Mouse (Mus musculus) adrenal gland, adult 8-10 months (tissue): Measurements from ENCODE around the gene Zfp37. TPM values are rescaled to one million over a fixed set of nuclear protein-coding genes. Genes with fewer than 3 reads are reported as not detected.
A peak's percentile ranks its signal among the peaks of the same experiment; 100 is the strongest.
"Not testable (repeated sequence)": the region's sequence is repeated elsewhere in the genome, so short reads cannot be mapped to it uniquely, and the experiment has no call there.

Experiments used
- DNase-seq: peaks from one replicate; pipeline ENCODE4 v3.0.0; 2022
- total RNA-seq, 4 experiments: library from RNA; stranded (reverse); gene quantifications; 2 replicates each; pipeline ENCODE4 v1.2.4; 2022

The Zfp37 gene
- total RNA-seq, 4 experiments from 2014 or later, result 7.0 to 10.9 (median 9.2) TPM

GRCm38 (mm10) chr4:62208696-62209380, 22.0 kb downstream of the Zfp37 start:
- DNase-seq, result no peak

DNA sequence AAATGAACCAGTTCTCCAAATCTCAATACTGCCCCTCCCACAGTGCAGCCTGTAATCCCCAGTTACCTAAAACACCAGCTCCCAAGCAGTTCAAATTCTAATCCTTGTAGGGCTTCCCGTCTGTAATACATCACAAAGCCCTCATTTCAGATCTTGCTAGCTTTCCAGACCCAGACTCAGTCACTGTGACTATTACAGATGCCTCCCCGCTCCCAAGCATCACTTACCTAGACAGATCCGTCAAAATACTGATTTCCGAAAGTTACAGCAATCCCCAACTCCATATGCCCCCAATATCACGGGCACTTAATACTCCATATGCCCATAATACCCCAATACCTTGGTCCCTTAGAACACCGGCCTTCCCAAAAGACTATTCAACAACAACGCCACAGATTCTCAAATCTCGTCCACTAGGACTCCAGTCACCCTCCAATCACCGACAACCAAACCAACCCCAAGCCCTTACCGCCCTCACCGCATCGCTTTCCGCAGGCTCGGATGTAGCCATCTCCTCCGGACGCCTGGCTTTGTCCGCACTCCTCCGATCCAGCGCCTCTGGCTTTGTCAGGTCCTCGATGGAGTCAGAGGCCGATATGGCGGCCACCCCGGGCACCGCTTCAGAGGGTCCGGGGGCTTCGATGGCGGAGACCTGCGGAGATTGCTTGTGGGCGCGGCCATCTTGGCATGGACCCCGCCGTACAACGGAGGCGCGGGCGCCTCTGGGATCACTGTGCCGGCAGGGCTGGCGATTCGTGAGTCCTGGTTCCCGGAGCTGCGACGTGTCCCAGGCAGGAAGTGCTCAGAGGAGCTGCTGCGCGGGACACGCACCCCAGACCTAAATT, 22.8 kb downstream of the Zfp37 start:
- peak; percentile 86 for DNase-seq

DNA sequence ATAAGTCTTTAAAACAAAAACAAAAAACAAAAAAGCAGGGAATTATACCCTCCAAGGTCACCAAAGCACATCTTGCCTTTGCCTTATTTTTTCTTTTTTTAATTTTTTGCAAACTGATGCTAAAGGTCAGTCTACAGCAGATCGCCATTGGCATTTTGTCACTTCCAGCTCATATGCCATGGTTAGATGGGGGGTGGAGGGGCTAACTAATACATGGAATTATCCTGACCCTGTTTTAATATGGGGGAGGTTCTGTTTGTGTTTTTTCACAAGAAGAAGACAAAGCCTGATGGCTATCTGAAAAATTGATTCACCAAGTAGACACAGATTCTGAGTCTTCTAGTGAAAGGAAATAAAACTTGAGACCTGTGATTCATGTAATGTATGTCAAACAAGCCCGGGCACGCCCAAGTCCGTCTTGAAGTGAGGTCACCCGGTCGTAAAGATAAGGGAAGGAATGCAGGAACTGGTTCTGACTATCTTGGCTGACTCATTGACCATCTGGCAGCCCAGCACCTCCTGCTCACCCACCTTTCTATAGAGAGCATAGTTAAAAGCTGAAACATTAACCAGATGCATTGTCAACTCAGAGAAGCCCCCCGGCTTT, 30.8 kb downstream of the Zfp37 start:
- no peak for DNase-seq

GRCm38 (mm10) chr4:62188778-62189177, 42.1 kb downstream of the Zfp37 start:
- DNase-seq, result no peak

DNA sequence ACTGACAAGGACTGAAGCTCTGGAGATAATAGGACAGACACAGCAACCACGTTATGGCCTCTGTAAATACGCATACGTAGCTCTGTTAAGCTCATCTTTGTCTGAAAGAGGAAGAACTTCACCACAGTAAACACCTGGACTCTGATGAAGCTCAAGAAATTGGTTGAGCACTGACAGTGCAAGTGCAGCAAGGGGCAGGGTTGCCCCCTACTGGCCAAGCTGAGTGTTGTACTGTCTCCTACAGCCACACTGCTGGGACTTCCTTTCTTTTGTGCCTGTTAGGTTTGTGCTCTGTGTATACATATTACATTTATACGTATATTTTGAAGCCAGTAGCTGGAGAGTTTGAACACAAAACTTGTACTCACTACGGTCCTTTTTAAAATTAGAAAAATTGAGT, 53.6 kb downstream of the Zfp37 start:
- DNase-seq, result no peak

DNA sequence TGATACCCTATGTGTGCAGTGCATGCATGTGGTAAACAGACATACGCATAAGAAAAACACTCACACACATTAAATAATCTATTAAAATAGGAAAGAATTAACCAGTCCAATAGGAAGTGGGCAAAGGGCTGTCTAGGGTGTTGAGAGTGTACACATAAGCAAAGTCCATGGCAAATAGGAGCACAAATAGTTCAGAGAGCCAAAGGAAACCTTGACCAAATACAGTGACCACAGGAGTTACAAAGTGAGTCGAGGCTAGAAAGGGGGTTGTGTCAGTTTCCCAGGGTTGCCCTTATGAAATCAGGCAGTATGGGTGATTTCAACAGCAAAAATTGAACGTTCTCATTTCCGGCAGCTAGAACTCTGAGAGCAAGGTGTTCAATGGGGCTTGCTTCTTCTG, 56.4 kb downstream of the Zfp37 start:
- no peak for DNase-seq

DNA sequence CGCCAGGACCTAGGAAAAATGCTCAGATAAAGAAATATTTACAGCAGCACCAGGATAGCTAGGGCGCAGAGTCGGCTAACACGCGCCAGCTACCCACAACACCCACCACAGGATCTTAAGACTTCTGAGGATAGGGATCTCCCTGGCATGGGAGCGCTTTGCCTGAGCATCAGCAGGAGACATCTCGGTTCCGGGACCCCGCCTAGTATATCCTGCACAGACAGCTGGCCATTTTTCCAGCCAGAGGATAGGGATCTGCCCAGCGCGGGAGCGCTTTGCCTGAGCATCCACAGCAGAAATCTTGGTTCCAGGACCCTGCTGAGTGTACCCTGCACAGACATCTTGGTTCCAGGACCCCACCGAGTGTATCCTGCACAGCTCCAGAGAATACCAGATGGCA, 63.2 kb downstream of the Zfp37 start:
- DNase-seq, result not testable (repeated sequence)

- DNase-seq, result no peak
Measured at GRCm38 (mm10) chr4:62158401-62158800, 72.4 kb downstream of the Zfp37 start.

GRCm38 (mm10) chr4:62150811-62151210, 80.0 kb downstream of the Zfp37 start, which contains the start of gene Mup21:
Gene Mup21 (minus strand): TSS chr4:62150863.
- no peak for DNase-seq

Other genes with a start within 250 kb of the Zfp37 start
- gene Mup20, start 176.9 kb downstream of the Zfp37 start, total RNA-seq, result under 1 TPM in 1 of 4 experiments, not detected in 3; 0.43 TPM
- 1 to 10 TPM in 3 of 4 experiments, under 1 TPM in 1; 0.40 to 4.9 (median 1.7) TPM for gene Mup3, start 143.7 kb downstream of the Zfp37 start, total RNA-seq
- not detected for gene Mup21, start 80.2 kb downstream of the Zfp37 start, total RNA-seq
- 10 to 100 TPM; 41.7 to 74.1 (median 56.4) TPM for gene Slc31a2, start 31.5 kb upstream of the Zfp37 start, total RNA-seq
- 10 to 100 TPM; 35.0 to 56.7 (median 46.2) TPM for gene Fkbp15, start 129.5 kb upstream of the Zfp37 start, total RNA-seq
- gene Slc31a1, start 129.7 kb upstream of the Zfp37 start, total RNA-seq, result 10 to 100 TPM; 44.5 to 59.7 (median 49.9) TPM
- 10 to 100 TPM; 74.3 to 90.8 (median 78.5) TPM for gene Cdc26, start 177.6 kb upstream of the Zfp37 start, total RNA-seq
- 10 to 100 TPM; 28.6 to 37.7 (median 31.1) TPM for gene Prpf4, start 177.8 kb upstream of the Zfp37 start, total RNA-seq
- 1 to 10 TPM in 2 of 4 experiments, under 1 TPM in 1, not detected in 1; 0.21 to 2.4 (median 1.2) TPM for gene Rnf183, start 204.2 kb upstream of the Zfp37 start, total RNA-seq
- gene Wdr31, start 239.8 kb upstream of the Zfp37 start, total RNA-seq, result 1 to 10 TPM; 1.8 to 7.0 (median 4.8) TPM
- 10 to 100 TPM in 2 of 4 experiments, 1 to 10 TPM in 2; 5.5 to 32.9 (median 15.0) TPM for gene Bspry, start 249.0 kb upstream of the Zfp37 start, total RNA-seq